Mouse (Mus musculus) hindbrain, embryonic 14.5 days (tissue): ENCODE measurements around the gene Cep41. TPM values are rescaled to one million over a fixed set of nuclear protein-coding genes. Genes with fewer than 3 reads are reported as not detected.

Experiments used
- ATAC-seq: fragments of 200-750 bp; cut with Nextera tagmentation; 2 replicates; pipeline ENCODE4 v1.8.0; 2017; ENCODE audit warnings: moderate number of reproducible peaks, mild to moderate bottlenecking, moderate TSS enrichment, moderate library complexity; ENCODE audit not compliant: low FRiP score
- DNase-seq: peaks from one replicate; pipeline ENCODE4 v3.0.0-alpha.2; 2015; ENCODE audit warnings: low spot score
- H3K27ac ChIP-seq: fragments of 300-500 bp; sonication (generic); 2 replicates; pipeline ENCODE4 v1.5.1; 2014; ENCODE audit warnings: mild to moderate bottlenecking, moderate library complexity
- H3K27me3 ChIP-seq: fragments of 300-500 bp; sonication (generic); 2 replicates; pipeline ENCODE4 v1.6.1; 2014; ENCODE audit warnings: mild to moderate bottlenecking, low read length, mixed read lengths; ENCODE audit not compliant: control insufficient read depth, insufficient read depth
- H3K36me3 ChIP-seq: fragments of 300-500 bp; sonication (generic); replicated peaks from 2 replicates; pipeline ENCODE4 v1.6.1; 2014; ENCODE audit not compliant: control insufficient read depth, insufficient read depth
- H3K4me1 ChIP-seq: fragments of 300-500 bp; sonication (generic); replicated peaks from 2 replicates; pipeline ENCODE4 v1.6.1; 2014; ENCODE audit warnings: antibody characterized with exemption, low read length, mixed read lengths; ENCODE audit not compliant: control insufficient read depth, insufficient read depth
- H3K4me2 ChIP-seq: fragments of 300-500 bp; sonication (generic); replicated peaks from 2 replicates; pipeline ENCODE4 v1.6.1; 2014; ENCODE audit warnings: mild to moderate bottlenecking, moderate library complexity
- H3K4me3 ChIP-seq: fragments of 300-500 bp; sonication (generic); replicated peaks from 2 replicates; pipeline ENCODE4 v1.5.1; 2014; ENCODE audit warnings: mild to moderate bottlenecking, low read length
- H3K9ac ChIP-seq: fragments of 300-500 bp; sonication (generic); 2 replicates; pipeline ENCODE4 v1.6.1; 2014
- H3K9me3 ChIP-seq: fragments of 300-500 bp; sonication (generic); 2 replicates; pipeline ENCODE4 v1.6.1; 2016; ENCODE audit warnings: low read length; ENCODE audit not compliant: control insufficient read depth
- WGBS: fragments of 180-500 bp; shearing (Covaris S2); extraction: QIAGEN DNeasy Blood & Tissue Kit; methylation state at CpG from one replicate; pipeline ENCODE4 v1.1.7; 2014; 5-methylcytosine and 5-hydroxymethylcytosine counted together
- polyA plus RNA-seq: library from polyadenylated mRNA; unstranded; fragments of >200 nt; fragmentation: Nextera tagmentation; extraction: Ambion mirVana; gene quantifications from 2 replicates; pipeline ENCODE4 v1.2.1, GENCODE M21; 2014

Gene Cep41
- polyA plus RNA-seq, 1 experiment from 2014 or later, result 12.2 TPM

DNA sequence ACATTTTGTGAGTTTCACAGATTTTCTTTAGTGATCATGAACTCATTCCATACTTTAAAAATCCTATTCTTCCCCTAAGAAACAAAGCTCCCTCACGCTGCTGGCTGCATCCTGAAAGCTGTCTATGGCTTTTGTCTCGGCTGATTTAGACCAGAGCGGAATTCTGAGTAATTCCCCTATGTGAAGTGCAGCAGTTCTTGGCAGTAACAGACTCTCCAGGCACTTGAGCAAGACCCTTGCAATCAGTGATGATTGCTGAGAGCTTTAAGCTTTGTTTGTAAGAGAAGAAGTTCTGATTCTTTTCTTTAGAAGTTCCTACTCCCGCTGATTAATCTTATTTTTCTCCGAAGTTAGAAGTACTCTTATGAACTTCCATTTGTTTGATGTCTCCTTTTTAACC lies 3.9 kb upstream of the Cep41 start:
- no peak overlapping the region for H3K4me3 ChIP-seq
- peaks cover 18% of the 10 kb centered on the region for H3K4me1 ChIP-seq
- no peak overlapping the region for H3K9ac ChIP-seq
- 41% methylated on average over 5 of the region's 5 CpGs for WGBS
- DNase-seq, result no peak
- H3K9me3 ChIP-seq, result no peaks in the 10 kb centered on the region
- H3K27me3 ChIP-seq, result no peaks in the 10 kb centered on the region
- no peak overlapping the region for H3K27ac ChIP-seq
- no peak for ATAC-seq
- no peaks in the 10 kb centered on the region for H3K36me3 ChIP-seq
- H3K4me2 ChIP-seq, result no peak overlapping the region

DNA sequence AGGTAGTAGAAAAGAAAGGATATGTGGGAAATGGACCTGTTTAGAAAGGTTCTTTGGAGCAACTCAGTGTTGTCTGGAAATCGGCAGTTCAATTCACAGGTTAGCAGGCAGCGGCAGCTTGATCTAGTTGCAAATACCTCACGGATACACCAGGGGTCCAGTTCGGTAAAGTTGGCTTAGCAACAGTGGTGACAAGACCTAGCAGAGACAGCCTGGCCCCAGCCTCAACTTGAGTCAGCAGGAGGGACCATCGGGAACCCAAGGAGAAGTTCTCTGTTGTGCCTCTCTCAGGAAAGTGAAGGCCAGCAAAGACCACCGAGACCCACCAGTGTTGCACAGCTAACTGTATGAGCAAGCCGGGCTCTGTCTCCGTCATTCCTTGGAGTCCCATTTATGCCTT lies 1.6 kb upstream of the Cep41 start:
- no peaks in the 10 kb centered on the region for H3K9me3 ChIP-seq
- no peak overlapping the region for H3K9ac ChIP-seq
- no peak overlapping the region for H3K4me2 ChIP-seq
- ATAC-seq, result no peak
- no peak overlapping the region for H3K4me3 ChIP-seq
- peaks cover 18% of the 10 kb centered on the region for H3K4me1 ChIP-seq
- no peak overlapping the region for H3K27ac ChIP-seq
- 90% methylated on average over 8 of the region's 8 CpGs for WGBS
- H3K27me3 ChIP-seq, result no peaks in the 10 kb centered on the region
- DNase-seq, result no peak
- no peaks in the 10 kb centered on the region for H3K36me3 ChIP-seq

DNA sequence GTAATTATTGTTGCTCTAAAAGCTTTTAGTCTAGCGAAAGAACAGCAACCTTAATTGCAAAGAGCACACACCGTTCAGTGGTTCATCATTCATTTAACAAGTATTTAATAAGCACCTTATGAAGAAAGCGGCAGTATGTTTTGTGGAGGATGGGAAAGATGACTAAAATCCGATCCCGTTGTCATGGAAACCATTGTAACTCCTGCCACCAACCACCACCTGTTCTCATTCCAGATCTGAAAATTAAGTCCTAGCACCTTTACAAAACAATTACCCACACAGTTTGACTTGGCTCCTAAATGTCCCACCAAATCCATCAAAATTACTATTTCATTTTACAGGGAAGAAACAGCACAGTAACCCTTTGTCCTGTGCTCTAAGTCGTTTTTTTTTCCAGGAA lies 660 bp upstream of the Cep41 start:
- peak overlapping the region; percentile 69 for H3K4me2 ChIP-seq
- peak overlapping the region; percentile 51 for H3K4me3 ChIP-seq
- peak; percentile 79 for DNase-seq
- no peaks in the 10 kb centered on the region for H3K36me3 ChIP-seq
- H3K27ac ChIP-seq, result peak overlapping the region; percentile 76
- H3K9me3 ChIP-seq, result no peaks in the 10 kb centered on the region
- H3K9ac ChIP-seq, result peak overlapping the region; percentile 42; the same call in 1 of the 2 replicates
- ATAC-seq, result no peak
- no peaks in the 10 kb centered on the region for H3K27me3 ChIP-seq
- 20% methylated on average over 6 of the region's 6 CpGs for WGBS
- H3K4me1 ChIP-seq, result peaks cover 18% of the 10 kb centered on the region

DNA sequence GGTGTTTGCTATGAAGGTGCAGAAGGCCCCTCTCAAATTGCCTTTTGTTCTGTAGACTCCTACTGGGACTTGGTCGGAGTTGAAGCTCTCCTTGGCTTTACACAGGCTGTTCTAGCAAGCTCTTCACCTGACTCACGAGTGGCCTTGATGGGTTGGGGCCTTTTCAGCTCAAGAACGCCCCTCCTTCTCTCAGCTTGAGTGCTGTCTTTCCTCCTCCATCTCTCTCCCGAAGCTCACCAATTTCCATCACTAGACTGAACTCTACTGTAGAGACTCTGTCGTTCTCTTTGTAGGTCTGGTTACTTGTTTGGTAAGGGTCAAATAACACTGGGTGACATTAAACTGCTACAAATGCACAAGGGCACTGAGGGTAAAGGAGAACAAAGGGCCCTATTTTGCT lies 723 bp downstream of the Cep41 start:
- peak overlapping the region; percentile 51 for H3K4me3 ChIP-seq
- DNase-seq (no peak), ATAC-seq (no peak)
- 74% methylated on average over 5 of the region's 5 CpGs for WGBS
- H3K27me3 ChIP-seq, result no peaks in the 10 kb centered on the region
- peak overlapping the region; percentile 94 for H3K27ac ChIP-seq
- no peaks in the 10 kb centered on the region for H3K9me3 ChIP-seq
- peak overlapping the region; percentile 69 for H3K4me2 ChIP-seq
- peaks cover 18% of the 10 kb centered on the region for H3K4me1 ChIP-seq
- no peaks in the 10 kb centered on the region for H3K36me3 ChIP-seq
- peak overlapping the region; percentile 68 for H3K9ac ChIP-seq

DNA sequence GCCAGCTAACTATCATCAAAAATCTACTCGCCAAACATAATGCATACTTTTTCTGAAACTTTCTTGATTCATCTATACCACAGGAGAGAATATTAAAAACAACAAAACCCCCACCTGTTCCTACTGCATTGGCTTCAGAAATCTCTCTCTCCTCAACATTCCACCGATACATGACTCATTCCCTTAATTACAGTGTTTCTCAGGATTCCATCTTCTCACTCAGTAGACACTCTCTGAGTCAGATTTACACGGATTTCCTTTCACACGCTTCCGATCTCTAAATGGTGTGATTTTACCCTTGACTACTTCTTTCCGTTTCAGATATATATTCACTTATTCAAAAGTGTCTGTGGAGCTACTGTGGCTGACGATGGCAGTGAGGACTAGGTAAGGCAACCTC lies 6.4 kb downstream of the Cep41 start:
- no peak for ATAC-seq
- DNase-seq, result no peak
- Histone ChIP-seq H3K27ac (no peak overlapping the region), H3K4me1 (peaks cover 8% of the 10 kb centered on the region; the same call in 1 of the 2 replicates), H3K4me2 (no peak overlapping the region), H3K36me3 (no peaks in the 10 kb centered on the region), H3K4me3 (no peak overlapping the region), H3K9ac (no peak overlapping the region), H3K9me3 (no peaks in the 10 kb centered on the region), H3K27me3 (no peaks in the 10 kb centered on the region)
- WGBS, result 96% methylated on average over 7 of the region's 7 CpGs

DNA sequence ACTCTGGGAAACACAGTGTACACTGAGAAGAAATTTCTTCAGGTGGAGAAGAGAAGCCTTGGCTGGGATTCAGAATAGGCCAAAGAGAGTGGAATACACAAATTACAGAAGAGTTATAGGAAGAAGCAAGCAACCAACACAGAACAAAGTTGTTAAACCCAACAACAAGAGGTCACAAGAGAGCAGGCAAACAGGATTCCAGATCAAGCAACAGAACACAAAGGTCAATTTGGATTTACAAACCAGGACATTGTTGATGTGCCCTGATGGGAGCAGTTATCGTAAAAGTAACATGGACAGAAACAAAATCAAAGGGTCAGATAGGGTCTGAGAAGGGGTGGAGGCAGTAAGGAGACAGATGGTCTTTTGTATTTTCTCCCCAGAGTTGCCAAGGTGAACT lies 9.0 kb downstream of the Cep41 start:
- no peak overlapping the region for H3K4me3 ChIP-seq
- H3K4me2 ChIP-seq, result no peak overlapping the region
- ATAC-seq, result no peak
- H3K36me3 ChIP-seq, result no peaks in the 10 kb centered on the region
- H3K9me3 ChIP-seq, result no peaks in the 10 kb centered on the region
- H3K4me1 ChIP-seq, result peaks cover 10% of the 10 kb centered on the region
- no peak overlapping the region for H3K27ac ChIP-seq
- 79% methylated on average over 1 of the region's 1 CpGs for WGBS
- H3K9ac ChIP-seq, result no peak overlapping the region
- no peaks in the 10 kb centered on the region for H3K27me3 ChIP-seq
- DNase-seq, result no peak

DNA sequence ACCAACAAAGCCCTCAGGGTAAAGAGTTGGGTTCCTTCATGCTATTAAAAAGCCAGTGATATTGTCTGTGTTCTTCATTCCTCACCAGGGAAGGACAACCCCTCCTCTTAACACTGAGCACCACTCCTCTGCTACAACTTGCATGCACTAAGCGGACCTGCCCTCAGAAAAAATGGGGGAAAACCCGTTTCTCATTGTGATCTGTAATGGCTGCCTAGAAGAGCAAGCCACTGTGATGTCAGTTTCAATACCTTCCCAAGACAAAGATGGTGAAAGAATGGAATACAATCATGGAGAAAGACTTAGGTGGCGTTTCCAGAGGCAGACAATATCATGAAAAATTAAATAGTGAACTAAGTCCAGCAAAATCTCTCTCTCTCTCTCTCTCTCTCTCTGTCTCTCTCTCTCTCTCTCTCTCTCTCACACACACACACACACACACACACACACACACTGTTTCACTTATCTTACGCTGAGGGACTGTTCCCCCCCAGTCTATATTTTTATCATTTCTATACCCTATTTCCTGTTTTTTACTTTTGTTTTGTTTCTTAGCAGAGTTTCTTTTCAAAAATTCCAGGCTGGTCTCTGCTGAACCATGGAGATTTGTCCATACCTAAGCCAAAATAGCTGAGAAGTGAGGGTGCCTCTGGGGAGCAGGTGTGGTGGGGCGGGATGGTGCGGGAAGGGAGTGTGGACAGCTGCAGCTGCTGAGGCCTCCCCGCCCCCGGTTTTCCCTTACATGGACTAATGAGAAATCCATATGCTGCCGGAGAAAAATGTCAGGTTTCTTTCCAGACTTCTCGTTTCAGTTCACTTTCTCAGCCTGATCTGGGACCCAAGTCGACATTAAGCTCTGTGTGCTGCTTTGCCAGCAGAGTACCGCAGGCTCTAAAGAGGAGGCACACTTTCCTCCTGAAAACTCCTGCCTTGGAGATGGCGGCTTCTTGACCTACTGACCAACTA lies 11.3 kb downstream of the Cep41 start:
- H3K4me3 ChIP-seq, result no peak overlapping the region
- ATAC-seq (no peak), DNase-seq (no peak)
- peaks cover 28% of the 10 kb centered on the region for H3K4me1 ChIP-seq
- 53% methylated on average over 13 of the region's 13 CpGs for WGBS
- H3K27me3 ChIP-seq, result no peaks in the 10 kb centered on the region
- H3K36me3 ChIP-seq, result no peaks in the 10 kb centered on the region
- no peaks in the 10 kb centered on the region for H3K9me3 ChIP-seq
- H3K9ac ChIP-seq, result no peak overlapping the region
- H3K27ac ChIP-seq, result peak overlapping the region; percentile 2; the same call in 1 of the 2 replicates
- no peak overlapping the region for H3K4me2 ChIP-seq

DNA sequence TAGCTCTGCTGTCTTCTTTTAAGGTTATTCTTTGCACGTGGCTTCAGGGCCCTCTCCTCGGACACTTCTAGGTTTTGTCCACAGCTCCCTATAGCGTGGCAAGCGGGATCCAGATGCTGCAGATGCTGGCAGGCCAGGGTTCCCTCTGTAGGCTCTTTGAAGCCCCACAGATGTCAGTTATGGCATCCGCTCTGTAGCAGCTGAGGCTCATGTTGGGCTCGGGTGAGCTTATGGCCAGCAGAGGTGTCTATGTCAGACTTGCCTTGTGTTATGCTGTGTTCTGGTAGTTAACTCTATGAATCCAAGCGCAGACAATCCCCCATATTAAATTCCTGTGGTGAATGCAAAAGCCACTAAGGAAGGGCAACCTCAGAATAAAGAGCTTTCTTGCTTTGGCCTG lies 13.1 kb downstream of the Cep41 start:
- 80% methylated on average over 7 of the region's 7 CpGs for WGBS
- no peak for ATAC-seq
- no peaks in the 10 kb centered on the region for H3K9me3 ChIP-seq
- no peak overlapping the region for H3K4me2 ChIP-seq
- H3K36me3 ChIP-seq, result no peaks in the 10 kb centered on the region
- DNase-seq, result no peak
- peaks cover 37% of the 10 kb centered on the region for H3K4me1 ChIP-seq
- no peak overlapping the region for H3K4me3 ChIP-seq
- no peaks in the 10 kb centered on the region for H3K27me3 ChIP-seq
- H3K9ac ChIP-seq, result no peak overlapping the region
- H3K27ac ChIP-seq, result no peak overlapping the region

DNA sequence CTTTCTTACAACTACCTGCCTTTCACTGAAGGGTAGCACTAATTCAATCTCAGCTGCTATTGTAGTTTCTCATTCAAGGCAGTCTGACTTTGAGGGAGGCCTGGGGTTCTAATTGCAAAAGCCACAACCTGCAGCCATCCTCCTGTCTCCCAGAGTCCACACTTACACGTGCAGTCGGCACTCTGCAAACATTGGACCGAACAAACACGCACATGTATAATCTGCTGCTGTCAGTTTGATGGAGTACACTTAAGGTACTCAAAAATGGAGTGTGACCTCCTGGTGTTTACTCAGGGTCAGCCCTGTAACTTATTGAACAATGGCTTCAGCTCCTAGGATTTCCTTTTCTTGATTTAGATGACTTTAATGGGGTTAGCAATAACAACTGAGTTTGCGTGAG lies 14.0 kb downstream of the Cep41 start:
- Histone ChIP-seq H3K36me3 (no peaks in the 10 kb centered on the region), H3K4me2 (no peak overlapping the region), H3K9me3 (no peaks in the 10 kb centered on the region), H3K27me3 (no peaks in the 10 kb centered on the region), H3K4me3 (no peak overlapping the region), H3K9ac (0 out of 2 replicates have a peak overlapping the region, but pooled peaks have one; percentile 5), H3K4me1 (peaks cover 46% of the 10 kb centered on the region), H3K27ac (no peak overlapping the region)
- ATAC-seq, result no peak
- no peak for DNase-seq
- 68% methylated on average over 5 of the region's 5 CpGs for WGBS
